Mouse (Mus musculus) midbrain, embryonic 16.5 days (tissue): ENCODE measurements around the gene Olfr1314. TPM values are rescaled to one million over a fixed set of nuclear protein-coding genes. Genes with fewer than 3 reads are reported as not detected.

Source experiments
- ATAC-seq: fragments of 200-750 bp; cut with Nextera tagmentation; 2 replicates; pipeline ENCODE4 v1.8.0; 2017; ENCODE audit warnings: moderate TSS enrichment
- H3K27ac ChIP-seq: fragments of 300-500 bp; sonication (generic); 2 replicates; pipeline ENCODE4 v1.5.1; 2014; ENCODE audit warnings: mild to moderate bottlenecking, low read length, mixed read lengths
- H3K27me3 ChIP-seq: fragments of 300-500 bp; sonication (generic); 2 replicates; pipeline ENCODE4 v1.6.1; 2014; ENCODE audit warnings: low read depth, low read length, mixed read lengths; ENCODE audit not compliant: control insufficient read depth, insufficient read depth
- H3K36me3 ChIP-seq: fragments of 300-500 bp; sonication (generic); 2 replicates; pipeline ENCODE4 v1.6.1; 2014; ENCODE audit warnings: mild to moderate bottlenecking, low read length, moderate library complexity, mixed read lengths; ENCODE audit not compliant: control insufficient read depth, insufficient read depth
- H3K4me1 ChIP-seq: fragments of 300-500 bp; sonication (generic); 2 replicates; pipeline ENCODE4 v1.6.1; 2014; ENCODE audit warnings: mild to moderate bottlenecking, low read length, mixed read lengths; ENCODE audit not compliant: control insufficient read depth, insufficient read depth
- H3K4me2 ChIP-seq: fragments of 300-500 bp; sonication (generic); 2 replicates; pipeline ENCODE4 v1.6.1; 2014; ENCODE audit warnings: mild to moderate bottlenecking, low read length, mixed read lengths
- H3K4me3 ChIP-seq: fragments of 300-500 bp; sonication (generic); 2 replicates; pipeline ENCODE4 v1.5.1; 2014; ENCODE audit warnings: low read depth, mild to moderate bottlenecking, low read length, moderate library complexity, mixed read lengths
- H3K9ac ChIP-seq: fragments of 300-500 bp; sonication (generic); 2 replicates; pipeline ENCODE4 v1.6.1; 2014; ENCODE audit warnings: low read depth, low read length, mixed read lengths
- H3K9me3 ChIP-seq: fragments of 300-500 bp; sonication (generic); replicated peaks from 2 replicates; pipeline ENCODE4 v1.6.1; 2014; ENCODE audit warnings: mild to moderate bottlenecking, low read length, mixed read lengths; ENCODE audit not compliant: control insufficient read depth, poor library complexity, severe bottlenecking
- WGBS: fragments of 180-500 bp; shearing (Covaris S2); extraction: QIAGEN DNeasy Blood & Tissue Kit; methylation state at CpG from one replicate; pipeline ENCODE4 v1.1.7; 2014; 5-methylcytosine and 5-hydroxymethylcytosine counted together
- polyA plus RNA-seq: library from polyadenylated mRNA; unstranded; fragments of >200 nt; fragmentation: Nextera tagmentation; extraction: Ambion mirVana; gene quantifications from 2 replicates; pipeline ENCODE4 v1.2.1, GENCODE M21; 2015

Gene Olfr1314
- polyA plus RNA-seq, result not detected in 2 replicates

- Histone ChIP-seq H3K9me3 (no peaks in the 10 kb centered on the region), H3K36me3 (no peaks in the 10 kb centered on the region), H3K9ac (no peak within 1 kb of the TSS), H3K27ac (no peak within 1 kb of the TSS), H3K27me3 (no peaks in the 10 kb centered on the region), H3K4me2 (no peak within 1 kb of the TSS), H3K4me3 (no peak within 1 kb of the TSS), H3K4me1 (no peaks in the 10 kb centered on the region)
- no peak for ATAC-seq
Measured at GRCm38 (mm10) chr2:112096681-112097080, at the start of gene Olfr1314. Gene Olfr1314, minus strand, starts transcription at chr2:112096781.

GRCm38 (mm10) chr2:112140029-112140428 lies 43.4 kb upstream of the Olfr1314 start, which contains the start of gene Olfr1317:
Gene Olfr1317, plus strand, starts transcription at chr2:112140329.
- H3K36me3 ChIP-seq, result no peaks in the 10 kb centered on the region
- ATAC-seq, result no peak
- WGBS, result 75% methylated on average over 2 of the region's 2 CpGs
- no peaks in the 10 kb centered on the region for H3K9me3 ChIP-seq
- no peaks in the 10 kb centered on the region for H3K27me3 ChIP-seq
- H3K4me1 ChIP-seq, result no peaks in the 10 kb centered on the region
- no peak within 1 kb of the TSS for H3K9ac ChIP-seq
- no peak within 1 kb of the TSS for H3K4me3 ChIP-seq
- H3K4me2 ChIP-seq, result no peak within 1 kb of the TSS
- H3K27ac ChIP-seq, result no peak within 1 kb of the TSS

GRCm38 (mm10) chr2:112134877-112135276 lies 38.3 kb upstream of the Olfr1314 start, which contains the start of gene Olfr1316:
Gene Olfr1316, minus strand, starts transcription at chr2:112134977.
- WGBS, result 93% methylated on average over 2 of the region's 2 CpGs

GRCm38 (mm10) chr2:112115340-112115739 lies 18.8 kb upstream of the Olfr1314 start, which contains the start of gene Olfr1315-ps1:
Gene Olfr1315-ps1, minus strand, starts transcription at chr2:112115440.
- Histone ChIP-seq H3K27me3 (no peaks in the 10 kb centered on the region), H3K4me2 (no peak within 1 kb of the TSS), H3K4me3 (no peak within 1 kb of the TSS), H3K27ac (no peak within 1 kb of the TSS), H3K9me3 (no peaks in the 10 kb centered on the region), H3K36me3 (no peaks in the 10 kb centered on the region), H3K9ac (no peak within 1 kb of the TSS), H3K4me1 (no peaks in the 10 kb centered on the region)
- 77% methylated on average over 1 of the region's 1 CpGs for WGBS
- no peak for ATAC-seq

More at GRCm38 (mm10) chr2:112134877-112135276, 38.3 kb upstream of the Olfr1314 start, which contains the start of gene Olfr1316:
- Histone ChIP-seq H3K4me2 (no peak within 1 kb of the TSS), H3K9ac (no peak within 1 kb of the TSS), H3K4me1 (no peaks in the 10 kb centered on the region), H3K4me3 (no peak within 1 kb of the TSS), H3K9me3 (no peaks in the 10 kb centered on the region), H3K27ac (no peak within 1 kb of the TSS), H3K36me3 (no peaks in the 10 kb centered on the region), H3K27me3 (no peaks in the 10 kb centered on the region)
- no peak for ATAC-seq

GRCm38 (mm10) chr2:112077743-112078142 lies 18.8 kb downstream of the Olfr1314 start, which contains the start of gene Olfr1313:
Gene Olfr1313, minus strand, starts transcription at chr2:112077843.
- H3K27ac ChIP-seq, result no peak within 1 kb of the TSS
- no peak within 1 kb of the TSS for H3K4me3 ChIP-seq
- no peaks in the 10 kb centered on the region for H3K9me3 ChIP-seq
- H3K4me2 ChIP-seq, result no peak within 1 kb of the TSS
- ATAC-seq, result no peak
- H3K9ac ChIP-seq, result no peak within 1 kb of the TSS
- H3K4me1 ChIP-seq, result no peaks in the 10 kb centered on the region
- H3K27me3 ChIP-seq, result no peaks in the 10 kb centered on the region
- H3K36me3 ChIP-seq, result no peaks in the 10 kb centered on the region

- H3K9ac ChIP-seq, result no peak within 1 kb of the TSS
- H3K4me2 ChIP-seq, result no peak within 1 kb of the TSS
- no peak for ATAC-seq
- no peak within 1 kb of the TSS for H3K27ac ChIP-seq
- 33% methylated on average over 1 of the region's 1 CpGs for WGBS
- no peaks in the 10 kb centered on the region for H3K27me3 ChIP-seq
- no peak within 1 kb of the TSS for H3K4me3 ChIP-seq
- H3K4me1 ChIP-seq, result no peaks in the 10 kb centered on the region
- H3K36me3 ChIP-seq, result no peaks in the 10 kb centered on the region
- H3K9me3 ChIP-seq, result no peaks in the 10 kb centered on the region
Measured at GRCm38 (mm10) chr2:112050138-112050537, 46.4 kb downstream of the Olfr1314 start, which contains the start of gene Olfr1312. Gene Olfr1312, minus strand, starts transcription at chr2:112050238.

Other genes starting within 250 kb of the Olfr1314 start
- not detected in 2 replicates for gene Olfr1305, start 219.6 kb downstream of the Olfr1314 start, polyA plus RNA-seq
- not detected in 2 replicates for gene Olfr1306, start 180.5 kb downstream of the Olfr1314 start, polyA plus RNA-seq
- gene Olfr1307, start 147.3 kb downstream of the Olfr1314 start, polyA plus RNA-seq, result not detected in 2 replicates
- not detected in 2 replicates for gene Olfr1308, start 131.8 kb downstream of the Olfr1314 start, polyA plus RNA-seq
- gene Olfr1309, start 106.5 kb downstream of the Olfr1314 start, polyA plus RNA-seq, result not detected in 2 replicates
- gene Olfr1310, start 84.1 kb downstream of the Olfr1314 start, polyA plus RNA-seq, result not detected in 2 replicates
- not detected in 2 replicates for gene Olfr1311, start 72.4 kb downstream of the Olfr1314 start, polyA plus RNA-seq
- gene Olfr1312, start 46.5 kb downstream of the Olfr1314 start, polyA plus RNA-seq, result not detected in 2 replicates
- not detected in 2 replicates for gene Olfr1313, start 18.9 kb downstream of the Olfr1314 start, polyA plus RNA-seq
- not detected in 2 replicates for gene Olfr1315-ps1, start 18.7 kb upstream of the Olfr1314 start, polyA plus RNA-seq
- not detected in 2 replicates for gene Olfr1316, start 38.2 kb upstream of the Olfr1314 start, polyA plus RNA-seq
- gene Olfr1317, start 43.5 kb upstream of the Olfr1314 start, polyA plus RNA-seq, result not detected in 2 replicates
- 0.08 TPM in 1 of 2 replicates, not detected in the other for gene Olfr1318, start 57.4 kb upstream of the Olfr1314 start, polyA plus RNA-seq
- gene Lpcat4, start 142.7 kb upstream of the Olfr1314 start, polyA plus RNA-seq, result 22.6 and 24.5 TPM in 2 replicates
- not detected in 2 replicates for gene Nutm1, start 162.5 kb upstream of the Olfr1314 start, polyA plus RNA-seq
- 153 and 155 TPM in 2 replicates for gene Nop10, start 165.1 kb upstream of the Olfr1314 start, polyA plus RNA-seq
- 19.2 and 20.8 TPM in 2 replicates for gene Slc12a6, start 169.0 kb upstream of the Olfr1314 start, polyA plus RNA-seq
- gene Gm21985, start 169.5 kb upstream of the Olfr1314 start, polyA plus RNA-seq, result 0.08 TPM in 1 of 2 replicates, not detected in the other